Mouse (Mus musculus): ENCODE measurements around the gene Cenpn.

The Cenpn gene

GRCm38 (mm10) chr8:116943161-116943554, 21.6 kb downstream of the Cenpn start, which contains the start of gene Atmin:
Atmin (plus strand) TSS chr8:116943393.
- peak; percentile 96 to 97 for DNase-seq

- peak; percentile 59 for DNase-seq
Measured at GRCm38 (mm10) chr8:116943555-116944384, 22.2 kb downstream of the Cenpn start.

GRCm38 (mm10) chr8:116944385-116944696, 22.8 kb downstream of the Cenpn start:
- DNase-seq = no peak

GRCm38 (mm10) chr8:116945169-116945910, 23.8 kb downstream of the Cenpn start:
- no peak for DNase-seq

GRCm38 (mm10) chr8:116946268-116946838, 24.8 kb downstream of the Cenpn start:
- DNase-seq = no peak

GRCm38 (mm10) chr8:116946851-116947250, 25.3 kb downstream of the Cenpn start:
- DNase-seq = no peak

- peak in 1 of 2 experiments; percentile 18 for DNase-seq
Measured at GRCm38 (mm10) chr8:116947589-116947988, 26.1 kb downstream of the Cenpn start.

- DNase-seq = peak; percentile 19 to 31
Measured at GRCm38 (mm10) chr8:116951369-116951768, 29.8 kb downstream of the Cenpn start.

- no peak for DNase-seq
Measured at GRCm38 (mm10) chr8:116951778-116952177, 30.2 kb downstream of the Cenpn start.

- no peak for DNase-seq
Measured at GRCm38 (mm10) chr8:116952428-116952827, 30.9 kb downstream of the Cenpn start.

GRCm38 (mm10) chr8:116954415-116954814, 32.9 kb downstream of the Cenpn start:
- DNase-seq = no peak

- DNase-seq = no peak
Measured at GRCm38 (mm10) chr8:116969531-116969930, 48.0 kb downstream of the Cenpn start.

GRCm38 (mm10) chr8:116975066-116975465, 53.5 kb downstream of the Cenpn start:
- no peak for DNase-seq

- no peak for DNase-seq
Measured at GRCm38 (mm10) chr8:116975606-116976005, 54.1 kb downstream of the Cenpn start.

GRCm38 (mm10) chr8:116978052-116978451, 56.5 kb downstream of the Cenpn start:
- peak in 1 of 2 experiments; percentile 14 for DNase-seq

- peak; percentile 99 for DNase-seq
Measured at GRCm38 (mm10) chr8:116978631-116979256, 57.2 kb downstream of the Cenpn start, which contains the start of gene 1700030J22Rik. 1700030J22Rik (minus strand) TSS chr8:116978959.

GRCm38 (mm10) chr8:116980117-116980516, 58.6 kb downstream of the Cenpn start:
- DNase-seq = peak; percentile 77 to 86

- DNase-seq = no peak
Measured at GRCm38 (mm10) chr8:116989842-116990241, 68.3 kb downstream of the Cenpn start.

Data from cerebellum, postnatal 10 days (tissue).